Mouse (Mus musculus): ENCODE measurements around the gene Abcc4. TPM values are rescaled to one million over a fixed set of nuclear protein-coding genes. Genes with fewer than 3 reads are reported as not detected.
"Not testable (repeated sequence)": the region's sequence is repeated elsewhere in the genome, so short reads cannot be mapped to it uniquely, and the experiment has no call there.

Gene Abcc4
- polyA plus RNA-seq, 1 experiment = 0.96 TPM

DNA sequence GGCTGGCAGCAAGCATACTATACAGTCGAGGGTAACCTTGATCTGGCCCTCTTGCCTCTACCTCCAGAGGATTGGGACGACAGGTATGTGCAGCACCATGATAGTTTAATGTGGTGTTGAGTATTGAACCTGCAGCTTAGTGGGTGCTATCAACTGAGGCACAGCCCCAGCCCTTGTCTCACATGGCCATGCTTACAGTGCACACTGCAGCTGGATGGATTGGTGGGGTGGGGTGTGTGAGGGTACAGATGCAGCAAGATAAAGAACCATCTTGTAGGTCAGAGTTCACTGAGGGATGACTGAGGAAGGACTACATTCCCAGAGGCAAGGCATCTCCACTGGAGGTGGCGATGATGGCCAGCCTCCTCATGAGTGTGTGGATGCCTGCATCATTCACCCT lies 174.5 kb downstream of the Abcc4 start:
- Histone ChIP-seq H3K27me3 (ENCODE audit: control insufficient read depth, insufficient read depth, low read length) (no peaks in the 10 kb centered on the region), H3K4me1 (ENCODE audit: control insufficient read depth, insufficient read depth, low read length) (no peaks in the 10 kb centered on the region), H3K4me3 (ENCODE audit: control insufficient read depth, low read depth, low read length) (no peak overlapping the region), H3K27ac (ENCODE audit: control insufficient read depth, insufficient read depth, low read depth, low read length) (no peak overlapping the region), H3K36me3 (ENCODE audit: control insufficient read depth, insufficient read depth, low read length) (no peaks in the 10 kb centered on the region)
- TF ChIP-seq CTCF (IDR thresholded peaks at IDR 0.05; ENCODE audit: control insufficient read depth, insufficient read depth, insufficient replicate concordance, low read depth, low read length) = no peak

DNA sequence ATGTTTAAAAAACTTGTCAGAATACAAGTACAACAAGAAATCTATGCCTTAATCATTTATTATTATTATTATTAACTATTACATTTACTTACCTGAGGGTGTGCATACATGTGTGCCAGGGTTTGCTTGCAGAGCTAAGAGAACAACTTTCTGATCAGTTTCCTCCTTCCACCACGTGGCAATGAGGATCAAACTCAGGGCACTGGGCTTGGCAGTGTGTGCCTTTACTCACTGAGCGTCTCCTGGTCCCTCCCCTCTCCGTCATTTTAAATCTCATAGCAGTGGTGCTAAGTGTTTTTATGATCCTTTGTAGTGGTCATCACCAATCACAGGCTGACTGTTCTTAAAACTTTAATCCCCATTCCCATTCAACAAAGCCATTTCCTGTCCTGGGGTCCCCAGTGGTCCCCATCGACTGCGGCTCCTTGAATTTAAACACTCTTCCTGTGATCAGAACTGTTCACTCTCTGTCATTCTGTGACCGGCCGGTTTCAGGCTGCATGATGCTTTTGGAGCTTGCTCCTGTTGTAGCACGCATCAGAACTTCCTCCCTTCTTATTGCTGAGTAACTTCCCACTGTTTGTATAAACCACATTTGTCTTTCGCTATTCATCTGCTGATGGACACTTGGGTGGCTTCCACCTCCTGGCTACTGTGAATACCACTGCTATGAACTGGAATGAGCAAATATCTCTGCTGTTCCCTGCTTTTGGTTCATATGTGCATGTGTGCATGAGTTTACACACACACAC lies 191.6 kb downstream of the Abcc4 start:
- Histone ChIP-seq H3K4me3 (ENCODE audit: control insufficient read depth, low read depth, low read length) (no peak overlapping the region), H3K27ac (ENCODE audit: control insufficient read depth, insufficient read depth, low read depth, low read length) (no peak overlapping the region), H3K27me3 (ENCODE audit: control insufficient read depth, insufficient read depth, low read length) (no peaks in the 10 kb centered on the region), H3K36me3 (ENCODE audit: control insufficient read depth, insufficient read depth, low read length) (no peaks in the 10 kb centered on the region), H3K4me1 (ENCODE audit: control insufficient read depth, insufficient read depth, low read length) (no peaks in the 10 kb centered on the region; the same call in 1 of the 2 replicates)
- TF ChIP-seq CTCF (IDR thresholded peaks at IDR 0.05; ENCODE audit: control insufficient read depth, insufficient read depth, insufficient replicate concordance, low read depth, low read length) = no peak

DNA sequence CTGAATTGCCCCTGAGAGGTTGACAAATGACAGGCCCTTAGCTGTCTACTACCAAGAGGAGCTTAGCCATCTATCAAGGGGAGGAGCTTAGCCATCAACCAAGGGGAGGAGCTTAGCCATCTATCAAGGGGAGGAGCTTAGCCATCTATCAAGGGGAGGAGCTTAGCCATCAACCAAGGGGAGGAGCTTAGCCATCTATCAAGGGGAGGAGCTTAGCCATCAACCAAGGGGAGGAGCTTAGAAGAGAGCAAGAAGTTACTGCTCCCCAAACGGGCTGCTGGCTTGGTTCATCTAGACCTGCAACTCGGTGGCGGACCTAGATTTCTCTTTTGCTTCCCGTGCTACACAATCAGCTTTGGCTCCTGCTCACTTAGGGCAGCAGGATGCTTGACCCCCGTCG lies 194.3 kb downstream of the Abcc4 start:
- not testable (repeated sequence) for H3K27ac ChIP-seq (ENCODE audit: control insufficient read depth, insufficient read depth, low read depth, low read length); H3K27me3 ChIP-seq (ENCODE audit: control insufficient read depth, insufficient read depth, low read length); H3K36me3 ChIP-seq (ENCODE audit: control insufficient read depth, insufficient read depth, low read length); H3K4me3 ChIP-seq (ENCODE audit: control insufficient read depth, low read depth, low read length); H3K4me1 ChIP-seq (ENCODE audit: control insufficient read depth, insufficient read depth, low read length)

DNA sequence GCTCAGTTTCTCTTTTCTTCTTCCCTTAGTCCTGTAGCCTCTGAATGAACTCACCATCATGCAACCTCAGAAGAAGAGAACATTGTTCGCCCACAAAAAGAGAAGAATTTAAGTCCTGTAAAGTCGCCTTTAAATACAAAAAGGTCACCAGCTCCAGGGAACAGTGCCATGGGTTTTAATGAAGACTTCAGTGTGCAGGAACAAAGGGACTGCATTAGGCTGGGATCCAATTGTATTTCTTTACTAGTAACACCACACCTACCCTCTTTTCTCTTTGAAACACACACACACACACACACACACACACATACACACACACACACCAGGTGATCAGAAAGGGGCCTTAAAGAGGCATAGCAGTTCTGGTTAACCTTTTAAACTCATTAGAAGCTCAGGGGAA lies 195.2 kb downstream of the Abcc4 start:
- H3K36me3 ChIP-seq (ENCODE audit: control insufficient read depth, insufficient read depth, low read length) = no peaks in the 10 kb centered on the region
- no peak for TF ChIP-seq POLR2A (IDR thresholded peaks at IDR 0.05; ENCODE audit: control insufficient read depth, low read depth, low read length)
- TF ChIP-seq CTCF (IDR thresholded peaks at IDR 0.05; ENCODE audit: control insufficient read depth, insufficient read depth, insufficient replicate concordance, low read depth, low read length) = no peak
- H3K4me1 ChIP-seq (ENCODE audit: control insufficient read depth, insufficient read depth, low read length) = no peaks in the 10 kb centered on the region; the same call in 1 of the 2 replicates
- no peak overlapping the region for H3K4me3 ChIP-seq (ENCODE audit: control insufficient read depth, low read depth, low read length)
- H3K27me3 ChIP-seq (ENCODE audit: control insufficient read depth, insufficient read depth, low read length) = no peaks in the 10 kb centered on the region
- H3K27ac ChIP-seq (ENCODE audit: control insufficient read depth, insufficient read depth, low read depth, low read length) = no peak overlapping the region

DNA sequence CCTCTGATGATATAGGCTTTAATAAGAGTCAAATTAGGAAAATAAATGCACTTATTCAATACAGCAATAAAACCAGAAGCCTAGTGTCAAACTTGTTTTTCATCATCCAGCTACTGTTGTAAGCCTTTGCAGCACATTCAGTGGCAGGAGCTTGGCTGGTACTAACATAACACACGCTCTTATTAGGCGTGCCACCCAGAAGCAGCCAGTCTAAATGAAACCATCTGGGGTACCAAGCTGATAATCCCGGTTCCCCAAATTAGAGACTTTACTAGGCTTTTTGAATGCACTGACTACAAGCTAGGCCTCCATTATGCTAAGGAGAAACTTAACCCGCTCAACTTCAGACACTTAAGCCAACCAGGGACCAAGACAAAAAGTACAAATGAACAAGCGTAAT lies 195.8 kb downstream of the Abcc4 start:
- Histone ChIP-seq H3K27me3 (ENCODE audit: control insufficient read depth, insufficient read depth, low read length) (no peaks in the 10 kb centered on the region), H3K4me3 (ENCODE audit: control insufficient read depth, low read depth, low read length) (no peak overlapping the region), H3K27ac (ENCODE audit: control insufficient read depth, insufficient read depth, low read depth, low read length) (no peak overlapping the region), H3K4me1 (ENCODE audit: control insufficient read depth, insufficient read depth, low read length) (no peaks in the 10 kb centered on the region; the same call in 1 of the 2 replicates), H3K36me3 (ENCODE audit: control insufficient read depth, insufficient read depth, low read length) (no peaks in the 10 kb centered on the region)
- TF ChIP-seq POLR2A (IDR thresholded peaks at IDR 0.05; ENCODE audit: control insufficient read depth, low read depth, low read length) (no peak), CTCF (IDR thresholded peaks at IDR 0.05; ENCODE audit: control insufficient read depth, insufficient read depth, insufficient replicate concordance, low read depth, low read length) (no peak)

DNA sequence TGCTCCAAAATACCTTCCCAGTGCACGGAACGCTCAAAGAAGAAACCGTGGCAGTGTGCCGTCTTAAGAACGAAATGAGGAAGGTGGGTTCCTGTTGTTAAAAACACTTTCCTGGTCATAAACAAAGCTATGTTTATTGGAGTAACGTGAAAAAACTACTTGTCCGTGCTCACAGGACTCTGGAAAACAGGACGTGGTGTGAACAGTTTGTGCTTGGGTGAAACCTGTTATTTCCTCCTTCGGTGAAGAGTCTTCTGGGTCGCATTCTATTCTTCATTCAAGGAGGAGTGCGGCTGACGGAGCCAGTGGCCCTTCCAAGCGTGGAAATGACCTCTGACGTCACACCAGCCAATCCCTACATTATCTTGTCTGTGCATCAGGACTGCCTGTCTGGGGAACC lies 198.2 kb downstream of the Abcc4 start:
- Histone ChIP-seq H3K4me3 (ENCODE audit: control insufficient read depth, low read depth, low read length) (no peak overlapping the region), H3K27ac (ENCODE audit: control insufficient read depth, insufficient read depth, low read depth, low read length) (no peak overlapping the region), H3K36me3 (ENCODE audit: control insufficient read depth, insufficient read depth, low read length) (no peaks in the 10 kb centered on the region), H3K27me3 (ENCODE audit: control insufficient read depth, insufficient read depth, low read length) (no peaks in the 10 kb centered on the region), H3K4me1 (ENCODE audit: control insufficient read depth, insufficient read depth, low read length) (no peaks in the 10 kb centered on the region; the same call in 1 of the 2 replicates)
- TF ChIP-seq CTCF (IDR thresholded peaks at IDR 0.05; ENCODE audit: control insufficient read depth, insufficient read depth, insufficient replicate concordance, low read depth, low read length) (no peak), POLR2A (IDR thresholded peaks at IDR 0.05; ENCODE audit: control insufficient read depth, low read depth, low read length) (no peak)

DNA sequence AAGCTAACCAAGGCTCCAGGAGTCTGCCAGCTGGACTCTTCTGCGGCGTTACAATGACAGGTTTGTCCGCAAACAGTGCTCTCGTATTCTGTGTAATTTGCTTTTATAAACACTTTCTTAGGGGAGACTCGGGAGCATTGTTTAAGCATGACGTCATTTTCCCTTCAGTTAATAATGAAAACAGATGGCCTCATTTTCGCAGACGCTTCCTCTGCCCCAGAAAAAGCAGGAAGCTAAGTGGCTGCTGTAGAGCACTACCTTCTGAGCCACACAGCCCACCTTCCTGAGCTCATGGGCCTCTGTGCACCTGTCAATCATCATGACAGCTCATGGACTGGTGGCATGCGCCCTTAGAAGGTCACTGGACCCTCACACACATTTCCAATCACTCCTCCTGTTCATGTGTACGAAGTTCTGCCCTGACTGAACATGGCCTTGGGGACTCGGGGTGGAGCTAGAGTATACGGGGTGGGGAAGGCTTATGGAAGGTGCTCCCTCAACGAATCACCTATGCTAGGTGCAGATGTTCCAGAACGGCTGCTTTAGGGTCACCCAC lies 199.3 kb downstream of the Abcc4 start:
- Histone ChIP-seq H3K27ac (ENCODE audit: control insufficient read depth, insufficient read depth, low read depth, low read length) (no peak overlapping the region), H3K27me3 (ENCODE audit: control insufficient read depth, insufficient read depth, low read length) (no peaks in the 10 kb centered on the region), H3K36me3 (ENCODE audit: control insufficient read depth, insufficient read depth, low read length) (no peaks in the 10 kb centered on the region), H3K4me3 (ENCODE audit: control insufficient read depth, low read depth, low read length) (no peak overlapping the region), H3K4me1 (ENCODE audit: control insufficient read depth, insufficient read depth, low read length) (no peaks in the 10 kb centered on the region)
- TF ChIP-seq POLR2A (IDR thresholded peaks at IDR 0.05; ENCODE audit: control insufficient read depth, low read depth, low read length) (no peak), CTCF (IDR thresholded peaks at IDR 0.05; ENCODE audit: control insufficient read depth, insufficient read depth, insufficient replicate concordance, low read depth, low read length) (no peak)

DNA sequence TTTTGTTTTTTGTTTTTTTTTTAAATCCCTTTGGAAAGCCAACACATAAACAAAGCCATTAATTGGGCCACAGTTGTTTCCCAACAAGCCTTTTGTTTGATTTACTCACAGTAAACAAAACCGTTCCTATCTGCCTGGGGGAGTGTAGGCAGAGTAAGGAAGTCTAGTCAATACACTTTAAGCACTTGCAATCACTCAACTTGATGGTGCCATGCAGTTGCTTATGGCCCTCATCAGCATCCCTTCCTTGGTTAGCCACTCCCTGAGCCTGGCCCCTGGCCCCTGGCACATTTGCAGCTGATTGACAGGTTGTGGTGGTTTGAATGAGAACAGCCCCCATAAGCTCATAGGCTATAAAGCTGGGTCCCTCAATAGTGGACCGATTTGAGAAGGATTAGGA lies 209.3 kb downstream of the Abcc4 start:
- no peaks in the 10 kb centered on the region for H3K27me3 ChIP-seq (ENCODE audit: control insufficient read depth, insufficient read depth, low read length)
- no peak for TF ChIP-seq CTCF (IDR thresholded peaks at IDR 0.05; ENCODE audit: control insufficient read depth, insufficient read depth, insufficient replicate concordance, low read depth, low read length)
- TF ChIP-seq POLR2A (IDR thresholded peaks at IDR 0.05; ENCODE audit: control insufficient read depth, low read depth, low read length) = no peak
- H3K36me3 ChIP-seq (ENCODE audit: control insufficient read depth, insufficient read depth, low read length) = no peaks in the 10 kb centered on the region
- no peak overlapping the region for H3K27ac ChIP-seq (ENCODE audit: control insufficient read depth, insufficient read depth, low read depth, low read length)
- H3K4me3 ChIP-seq (ENCODE audit: control insufficient read depth, low read depth, low read length) = no peak overlapping the region
- H3K4me1 ChIP-seq (ENCODE audit: control insufficient read depth, insufficient read depth, low read length) = no peaks in the 10 kb centered on the region

All from testis, adult 2 months (tissue).